Mouse (Mus musculus) 3T3-L1 (cell line): ENCODE data around the gene Ssmem1.
A peak's percentile ranks its signal among the peaks of the same experiment; 100 is the strongest.

Experiments used
- DNase-seq: peaks from one replicate; pipeline ENCODE4 v3.0.0-alpha.2; 2015; ENCODE audit warnings: low read depth, low spot score

Gene Ssmem1

DNA sequence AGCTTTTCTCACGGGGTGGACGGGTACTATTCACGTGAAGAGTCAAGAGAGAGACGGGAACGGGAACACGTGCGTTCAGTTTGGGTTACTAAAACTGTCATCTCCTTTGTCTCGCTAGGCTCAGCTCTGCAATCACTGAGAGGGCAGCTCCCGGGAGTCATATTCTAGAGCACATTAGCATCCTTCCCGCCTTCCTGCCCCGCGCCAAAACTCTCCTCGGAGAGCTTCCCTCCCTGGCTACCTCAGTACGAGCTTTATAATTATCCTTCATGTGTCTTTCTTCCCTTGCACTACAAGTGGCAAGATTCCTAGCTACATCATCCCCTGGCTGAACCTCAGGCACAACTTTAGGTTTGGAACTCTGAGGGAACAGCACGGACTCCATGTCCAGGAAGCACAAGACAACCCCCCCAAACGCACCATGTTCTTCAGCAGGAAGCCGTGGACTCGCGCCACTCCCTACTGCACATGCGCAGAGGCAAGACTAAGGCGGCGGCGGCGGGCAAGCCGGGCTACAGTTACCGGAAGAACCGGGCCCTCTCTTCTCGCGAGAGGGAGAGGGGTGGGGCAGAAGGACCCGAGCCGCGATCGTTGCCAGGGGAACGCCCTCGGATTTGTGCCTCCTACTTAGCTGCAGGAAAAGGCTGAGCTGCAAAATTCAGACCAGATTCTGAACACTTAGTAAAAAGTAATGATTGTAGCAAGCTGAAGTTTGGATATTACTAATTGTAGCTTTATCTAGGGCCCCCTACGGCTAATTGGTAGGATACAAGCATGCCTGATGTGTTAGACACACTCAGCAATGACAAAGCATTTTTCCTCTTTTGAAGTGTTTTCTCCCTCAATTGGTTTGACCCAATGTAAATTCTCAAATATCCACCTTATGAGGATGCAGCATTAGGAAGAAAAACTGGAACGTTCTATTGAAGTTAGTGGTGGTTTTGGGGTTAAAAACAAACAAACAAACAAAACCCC, at the start of gene Ssmem1, which contains the start of gene Tmem209:
Ssmem1 (plus strand) TSS at position 585 of the 975 bp plus-strand sequence.
Tmem209 (minus strand) TSS at position 519 of the 975 bp plus-strand sequence.
- peak; percentile 100 for DNase-seq

DNA sequence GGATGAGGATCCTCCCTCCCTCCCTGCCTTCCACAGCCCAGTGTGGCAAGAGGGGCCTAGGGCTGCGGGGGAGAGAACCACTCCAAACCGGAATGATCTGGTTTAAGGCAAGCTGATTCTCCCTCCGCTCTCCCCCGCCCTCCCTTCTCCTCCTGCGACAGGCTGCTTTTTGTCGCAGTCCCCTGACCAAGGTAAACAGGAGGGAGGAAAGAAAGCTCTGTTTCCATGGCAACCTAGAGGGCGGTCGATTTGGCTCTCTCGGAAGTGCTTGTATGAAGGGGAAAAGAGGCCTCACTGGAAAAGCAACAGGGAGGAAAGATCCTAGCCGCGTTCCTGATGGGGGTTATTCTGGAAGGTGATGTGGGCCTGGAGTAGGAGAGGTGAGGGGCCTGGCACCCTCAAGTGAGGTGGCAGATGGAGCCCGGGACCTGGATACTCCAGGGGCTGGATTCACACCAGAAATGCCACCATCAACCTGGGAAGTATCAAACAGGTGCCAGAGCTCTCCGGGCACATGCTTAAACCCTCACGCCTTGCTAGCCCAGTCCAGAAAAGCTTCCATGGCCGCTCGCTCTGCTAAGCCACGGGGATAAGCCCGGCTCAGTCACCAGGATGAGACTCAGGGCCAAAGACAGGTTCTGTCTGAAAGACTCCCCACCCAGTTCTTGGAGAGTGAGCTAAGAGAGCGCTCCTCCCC, 48.8 kb upstream of the Ssmem1 start:
- DNase-seq: no peak

DNA sequence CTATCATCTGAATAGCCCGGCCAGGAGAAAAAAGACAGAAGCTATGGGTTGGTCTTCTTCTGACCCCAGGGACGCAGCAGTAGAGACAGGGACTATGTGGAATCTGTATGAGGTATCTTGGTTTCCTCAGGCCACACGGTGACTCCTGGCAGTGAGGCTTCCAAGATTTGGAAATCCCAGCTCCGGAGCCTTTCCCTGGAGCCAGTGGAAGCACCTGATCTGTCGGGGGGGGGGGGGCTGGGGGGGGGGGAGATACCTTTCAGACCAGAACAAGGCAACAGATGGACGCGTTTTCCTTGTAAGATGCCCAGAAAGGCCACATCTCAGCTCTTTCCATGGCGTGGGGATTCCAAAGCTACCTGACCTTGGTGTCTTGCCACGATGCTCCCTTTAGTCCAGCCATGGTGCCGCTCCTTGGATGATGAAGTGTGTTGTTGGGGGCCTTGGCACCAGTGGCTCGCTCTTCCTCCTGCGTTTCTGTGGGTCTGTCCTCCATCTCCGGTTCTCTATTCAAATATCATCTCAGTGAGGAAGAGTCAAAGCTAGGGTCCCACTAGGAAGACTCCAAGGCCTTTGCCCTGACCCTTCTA, 47.8 kb upstream of the Ssmem1 start:
- no peak for DNase-seq

DNA sequence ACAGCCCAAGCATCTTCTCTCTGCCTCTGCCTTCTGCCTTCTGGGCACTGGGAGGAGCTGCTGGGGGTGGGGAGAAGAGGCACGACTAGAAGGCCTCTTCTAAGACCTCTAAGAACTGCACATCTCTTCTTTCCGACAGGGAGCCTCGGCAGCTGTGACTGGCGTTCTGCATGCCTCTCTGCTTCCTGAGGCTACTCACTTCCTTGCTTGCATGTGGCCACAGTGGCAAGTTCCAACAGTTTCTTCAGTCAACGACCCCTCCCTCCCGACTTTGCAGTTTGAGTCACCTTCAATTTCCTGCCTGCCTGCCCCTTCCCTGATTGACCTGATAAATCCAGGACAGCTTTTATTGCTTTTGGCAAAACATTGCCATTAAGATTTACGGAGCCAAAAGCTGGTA, 46.8 kb upstream of the Ssmem1 start:
- DNase-seq: peak; percentile 10

DNA sequence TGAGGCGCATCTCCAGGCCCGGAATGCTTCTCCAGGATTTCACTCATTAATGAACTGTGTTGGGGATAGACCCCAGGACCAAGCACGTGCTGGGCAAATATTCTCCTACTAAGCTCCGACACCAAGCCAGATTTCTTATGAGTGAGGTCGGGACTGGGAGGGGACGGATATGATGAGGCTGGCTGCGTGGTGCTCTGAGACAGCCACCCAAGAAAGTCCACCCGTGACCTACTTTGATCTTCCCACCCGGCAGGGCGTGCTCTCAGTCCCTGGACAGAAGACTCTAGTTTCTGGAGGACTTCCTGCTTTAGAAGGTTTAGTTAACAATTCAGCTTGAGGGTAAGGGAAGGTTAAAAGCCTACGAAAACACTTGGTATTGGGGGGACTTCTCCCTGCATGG, 44.1 kb upstream of the Ssmem1 start:
- DNase-seq: no peak

DNA sequence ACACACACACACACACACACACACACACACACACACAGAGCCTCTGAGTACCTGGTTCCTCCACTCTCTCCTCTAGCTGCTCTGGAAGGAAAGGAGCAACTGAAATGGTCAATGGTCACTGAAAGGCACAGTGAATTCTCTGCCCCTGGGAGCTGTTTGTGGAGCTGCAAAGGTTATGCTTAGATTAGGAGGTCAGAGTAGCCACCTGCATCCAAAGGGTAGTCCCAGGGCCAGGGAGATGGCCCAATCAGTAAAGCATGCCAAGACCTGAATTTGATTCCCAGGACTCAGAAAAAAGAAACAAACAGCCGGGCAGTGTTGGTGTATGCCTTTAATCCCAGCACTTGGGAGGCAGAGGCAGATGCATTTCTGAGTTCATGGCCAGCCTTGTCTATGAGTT, 41.6 kb upstream of the Ssmem1 start:
- no peak for DNase-seq

DNA sequence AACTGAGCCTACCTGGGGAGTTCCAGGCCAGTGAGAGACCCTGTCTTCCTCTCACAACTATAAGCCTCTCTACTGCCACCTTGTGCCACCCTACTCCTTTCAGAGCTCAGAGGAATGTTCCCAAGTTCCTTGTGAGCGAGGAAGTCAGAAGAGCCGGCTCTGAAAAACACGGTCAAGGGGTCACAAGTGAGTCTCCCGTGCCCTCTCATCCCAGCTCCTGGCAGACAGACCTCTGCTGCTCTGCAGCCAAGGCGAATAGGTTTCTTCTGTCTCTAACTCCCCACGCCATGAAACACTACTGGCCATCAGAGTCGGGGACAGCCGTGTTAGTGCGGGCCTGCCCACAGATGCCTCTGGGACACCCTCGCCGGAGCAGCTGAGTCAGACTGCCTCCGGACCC, 41.0 kb upstream of the Ssmem1 start:
- peak; percentile 74 for DNase-seq

DNA sequence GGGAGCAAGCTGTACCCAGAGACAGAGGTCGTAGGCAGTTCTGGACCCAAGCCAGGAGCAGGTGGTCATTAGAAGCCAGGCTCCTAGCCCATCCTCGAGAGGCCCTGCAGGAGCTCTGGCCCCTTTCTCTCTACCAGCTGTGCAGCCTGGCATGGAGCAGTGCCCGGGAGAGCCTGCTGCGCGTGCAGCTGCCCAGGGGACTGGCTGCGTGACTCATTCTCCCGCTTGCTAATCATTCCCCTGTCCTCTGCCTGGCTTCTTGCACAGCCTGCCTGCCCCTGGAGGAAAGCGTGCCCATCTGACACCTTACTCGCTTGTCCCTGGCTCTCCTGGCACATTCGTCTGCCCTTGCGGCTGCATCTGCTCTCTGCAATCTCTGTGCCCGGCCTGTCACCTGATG, 40.3 kb upstream of the Ssmem1 start:
- peak; percentile 56 for DNase-seq

DNA sequence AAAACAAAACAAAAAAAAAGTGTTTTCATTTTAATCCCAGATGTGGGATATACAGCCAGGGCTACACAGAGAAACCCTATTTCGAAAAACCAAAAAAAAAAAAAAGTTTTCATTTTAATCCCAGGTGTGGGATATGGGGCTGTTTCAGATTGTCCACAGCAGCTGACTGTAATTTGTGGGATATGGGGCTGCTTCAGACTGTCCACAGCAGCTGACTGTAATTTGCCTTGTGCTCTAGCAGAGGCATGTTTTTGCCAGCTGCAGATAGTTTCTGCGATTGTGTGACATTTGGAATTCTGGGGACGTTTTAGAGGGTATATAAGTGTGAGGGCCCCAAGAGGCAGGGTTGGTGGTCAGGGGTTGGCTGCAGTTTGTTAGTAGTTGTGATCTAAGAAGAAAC, 37.9 kb upstream of the Ssmem1 start:
- no peak for DNase-seq

DNA sequence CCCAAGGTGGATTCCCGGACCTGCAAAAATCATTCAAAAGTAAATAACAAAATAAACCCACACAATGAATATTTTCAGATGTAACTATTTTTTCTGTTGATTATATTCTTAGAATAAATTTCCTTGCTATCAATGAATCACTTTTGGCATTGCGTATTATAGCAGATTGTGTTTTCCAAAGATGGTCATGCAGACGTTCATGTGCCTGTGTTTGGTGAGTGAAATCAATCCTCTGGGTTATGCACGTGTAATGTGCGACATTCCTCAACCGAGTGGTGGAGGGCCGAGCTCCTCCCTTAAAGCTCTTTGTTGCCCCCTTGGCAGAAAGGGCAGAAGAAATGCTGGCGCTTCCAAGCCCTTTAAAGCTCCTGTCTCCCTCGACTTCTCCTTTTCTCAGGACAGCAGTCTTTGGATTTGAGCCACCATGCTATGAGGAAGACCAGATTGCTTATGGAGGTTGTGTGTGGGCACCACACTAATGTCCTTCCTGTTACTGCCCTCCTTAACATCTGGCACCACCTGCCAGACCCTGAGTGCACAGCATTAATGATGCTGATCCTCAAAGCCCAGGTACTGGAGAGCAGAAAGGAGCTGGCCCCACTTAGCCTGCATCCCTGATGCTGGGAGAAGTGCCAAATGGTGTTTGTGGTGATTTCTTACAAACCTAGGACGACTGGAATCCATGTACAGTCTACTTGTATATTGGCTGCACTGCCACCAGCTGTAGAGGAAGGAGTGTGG, 33.5 kb upstream of the Ssmem1 start:
- DNase-seq: no peak

DNA sequence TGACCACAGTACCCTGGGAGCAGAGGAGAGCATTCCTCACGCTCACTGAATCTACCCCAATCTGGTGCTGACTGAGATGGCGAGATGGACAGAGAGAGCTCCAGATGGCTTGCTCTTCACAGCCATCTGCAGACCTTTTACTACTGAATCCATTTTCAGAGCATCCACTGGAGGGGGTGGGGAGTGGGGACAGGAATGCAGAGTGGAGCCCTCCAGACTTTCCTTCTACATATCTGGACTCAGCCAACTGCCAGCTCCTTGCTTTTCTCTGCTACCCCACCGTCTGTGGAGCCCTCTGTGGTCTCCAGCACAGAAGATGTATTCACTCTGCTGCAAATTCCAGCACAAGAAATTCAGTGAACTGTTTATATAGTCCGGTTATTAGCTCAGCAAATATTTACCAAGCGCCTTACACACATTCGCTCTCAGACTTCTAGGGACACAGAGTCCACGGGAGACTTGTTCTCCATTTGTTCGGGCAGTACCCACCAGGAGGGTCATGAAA, 32.4 kb upstream of the Ssmem1 start:
- DNase-seq: no peak

DNA sequence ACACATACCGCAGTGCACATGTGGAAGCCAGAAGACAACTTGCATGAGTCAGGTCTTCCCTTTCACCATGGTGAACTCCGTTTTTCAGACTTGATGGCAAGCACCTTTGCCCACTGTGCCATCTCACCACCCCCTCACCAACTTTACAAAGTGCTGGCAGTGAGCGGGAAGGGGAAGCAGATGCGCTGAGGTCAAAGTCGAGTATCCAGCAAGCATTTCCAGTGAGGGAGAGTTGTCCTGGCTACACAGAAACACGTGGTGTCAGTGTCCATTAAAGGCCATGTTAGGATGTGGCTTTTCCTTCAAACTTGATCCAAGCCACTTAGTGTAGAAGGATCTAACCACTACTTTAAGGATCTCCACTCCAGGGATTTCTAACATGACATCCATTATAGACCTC, 31.9 kb upstream of the Ssmem1 start:
- no peak for DNase-seq

DNA sequence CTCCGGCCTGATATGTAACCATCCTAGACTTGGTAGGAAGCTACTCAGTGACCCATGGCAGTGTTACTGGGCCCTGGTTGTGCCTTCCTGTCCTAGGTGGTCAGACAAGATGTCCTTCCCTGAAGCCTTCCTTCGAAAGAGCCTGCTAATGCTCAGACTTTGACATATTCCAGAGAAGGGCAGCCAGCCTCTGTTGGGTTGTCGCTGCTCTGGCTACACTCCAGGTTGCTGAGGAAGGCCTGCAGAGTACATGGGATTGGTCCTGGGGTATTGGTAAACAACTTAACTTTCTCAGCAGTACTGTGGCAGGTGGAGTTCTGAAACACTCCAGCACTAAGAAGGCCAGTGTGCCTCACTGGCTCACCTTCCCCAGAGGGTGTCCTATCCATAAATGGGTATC, 30.2 kb upstream of the Ssmem1 start:
- no peak for DNase-seq

DNA sequence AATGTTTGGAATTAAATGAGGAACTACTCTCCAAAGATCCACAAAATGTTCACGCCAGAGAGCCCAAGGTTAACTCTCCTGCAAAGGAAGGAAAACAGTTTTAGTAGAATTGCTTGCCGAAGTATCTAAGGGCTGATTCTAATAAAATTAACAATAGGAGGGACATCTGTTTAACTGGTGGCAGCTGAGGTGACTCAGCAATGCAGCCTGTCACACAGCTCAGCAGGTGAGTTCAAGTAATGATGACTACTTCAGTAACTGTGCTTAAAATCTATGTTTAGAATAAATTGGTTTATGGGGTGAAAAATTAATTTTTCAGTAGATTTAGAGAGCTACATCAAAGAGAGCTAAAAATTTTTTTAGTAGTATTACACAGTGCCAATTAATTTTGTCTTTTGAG, 26.7 kb upstream of the Ssmem1 start:
- no peak for DNase-seq

DNA sequence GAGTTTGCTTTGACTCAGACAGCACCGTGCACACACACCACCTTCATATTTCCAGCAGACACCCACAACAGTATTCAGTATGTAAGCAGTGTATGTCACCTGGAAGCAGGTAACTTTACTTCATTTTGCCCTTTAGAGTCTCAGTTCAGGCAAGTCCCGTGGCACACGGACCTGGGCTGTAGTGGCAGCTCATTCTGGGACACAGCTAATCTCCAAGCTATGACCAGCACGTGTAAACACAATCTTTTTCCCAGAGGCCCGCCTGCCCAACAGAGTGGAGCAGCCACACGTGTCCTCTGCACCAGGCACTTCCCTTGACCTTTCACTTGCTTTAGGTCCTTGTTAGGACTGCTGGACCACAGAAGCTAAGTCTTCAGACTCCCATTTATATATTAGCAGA, 23.1 kb upstream of the Ssmem1 start:
- DNase-seq: no peak

DNA sequence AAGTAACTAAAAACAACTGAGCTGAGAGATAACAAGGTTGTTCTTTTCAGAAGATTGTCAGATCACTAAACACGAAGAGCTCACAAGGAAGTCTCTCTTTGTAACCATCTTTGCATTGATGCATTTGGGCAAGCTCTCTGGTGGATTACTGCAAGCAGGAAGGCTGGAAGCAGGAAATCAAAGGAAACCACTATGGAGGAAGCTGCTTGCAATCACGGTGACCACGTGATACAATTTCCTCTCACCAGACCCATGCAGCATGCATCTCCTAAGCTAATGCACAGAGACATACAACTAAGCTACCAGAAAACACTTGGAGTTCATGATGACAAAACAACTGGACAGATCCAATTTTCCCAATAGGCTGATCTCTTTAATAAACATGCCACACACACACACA, 10.6 kb upstream of the Ssmem1 start:
- DNase-seq: no peak

DNA sequence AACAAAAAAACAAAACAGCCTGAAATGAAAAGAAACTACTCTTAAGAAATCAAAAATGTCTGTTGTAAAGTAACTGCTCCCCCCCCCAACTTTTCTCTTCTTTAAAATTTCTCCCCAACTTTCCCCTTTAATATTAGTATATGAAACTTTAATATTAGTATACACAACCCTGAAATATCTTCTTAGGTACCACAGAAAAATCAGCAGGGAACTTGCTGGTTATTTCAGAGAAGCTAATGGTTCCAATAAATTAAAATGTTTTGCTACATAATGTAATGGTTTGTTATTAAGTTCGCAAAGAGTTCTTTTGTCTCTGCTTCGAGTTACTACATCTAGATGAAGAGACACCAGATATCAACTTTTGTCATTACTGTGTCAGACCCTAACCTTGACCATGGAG, 825 bp upstream of the Ssmem1 start:
- peak; percentile 22 for DNase-seq

DNA sequence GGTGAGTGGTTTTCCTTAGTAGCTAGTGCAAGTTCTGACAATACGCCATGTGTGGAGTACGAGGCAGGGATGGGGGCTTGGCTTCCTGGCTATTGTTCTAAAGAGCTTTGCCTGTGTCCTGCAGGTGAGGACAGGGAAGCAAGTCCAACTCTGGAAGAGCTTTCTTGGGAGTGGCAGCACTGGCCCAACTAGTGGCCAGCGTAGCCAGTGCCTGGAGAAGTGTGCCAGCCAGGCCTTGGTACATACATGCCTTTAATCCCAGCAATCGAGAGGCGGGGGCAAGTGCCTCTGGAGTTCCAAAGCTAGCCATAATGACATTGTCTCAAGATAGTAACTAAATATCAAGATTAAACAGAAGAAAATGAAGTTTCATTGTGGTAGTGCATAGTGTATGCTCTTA, 642 bp downstream of the Ssmem1 start:
- DNase-seq: peak; percentile 47

DNA sequence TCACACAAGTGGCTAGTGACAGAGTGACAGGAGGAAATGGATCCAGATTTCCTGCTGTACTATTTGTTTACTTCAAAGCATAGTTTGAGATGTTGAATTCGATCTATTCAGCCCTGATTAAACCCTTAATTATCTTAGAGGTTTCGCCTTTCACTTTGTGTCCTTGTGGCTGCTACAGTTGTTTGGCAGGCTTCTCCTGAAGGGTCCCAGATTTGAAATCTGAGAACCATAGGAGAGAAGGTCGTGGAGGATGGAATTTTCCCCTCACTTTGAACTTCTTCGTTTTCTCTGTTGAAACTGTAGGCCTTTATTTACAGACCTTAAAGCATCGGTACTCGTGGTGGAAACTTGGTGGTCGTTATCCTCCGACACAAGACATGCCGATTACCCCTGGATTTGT, 4.6 kb downstream of the Ssmem1 start:
- DNase-seq: no peak

DNA sequence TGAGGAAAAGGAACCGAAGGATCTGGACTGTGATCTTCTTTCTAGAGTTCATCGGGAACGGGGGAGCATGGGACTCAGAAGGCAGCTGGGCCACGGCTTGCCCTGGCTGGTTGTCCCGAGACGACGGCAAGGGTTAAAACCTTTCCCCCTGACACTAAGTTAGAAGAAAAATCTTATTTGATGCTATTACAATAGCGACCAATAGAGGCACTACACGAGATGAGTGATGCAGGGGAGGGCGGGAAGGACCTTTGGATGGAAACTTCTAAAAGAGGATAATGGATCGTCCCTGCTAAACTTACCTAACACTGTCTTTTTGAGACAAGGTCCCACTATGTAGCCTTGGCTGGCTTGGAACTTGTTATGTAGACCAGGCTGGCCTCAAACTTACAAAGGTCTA, 10.8 kb downstream of the Ssmem1 start:
- no peak for DNase-seq
